Comparison of ENCODE assay signal across 30 mouse cellular contexts in genomic region chr10:61429043-61429442, GRCm38 (mm10). TPM values are rescaled to one million over a fixed set of nuclear protein-coding genes. Genes with fewer than 3 reads are reported as not detected.
A peak's percentile ranks its signal among the peaks of the same experiment; 100 is the strongest.
DNase-seq lines count a peak whose midpoint lies in the region; ATAC-seq lines count a peak whose summit lies in the region.
"Had no signal": no experiment of that assay in that cellular context is flagged by ENCODE, and none has a peak within 500 bp of the region (broad histone marks: within the 10 kb centered on the region; RNA-seq: fewer than 3 reads in every experiment).

No protein-coding gene starts in this region.

- no peak overlapping the region for H3K4me2 ChIP-seq in neural tube, embryonic 13.5 days
- H3K4me2 ChIP-seq in neural tube, embryonic 15.5 days, result no peak overlapping the region
- H3K4me2 ChIP-seq: embryonic facial prominence, embryonic 13.5 days; forebrain, embryonic 12.5 days; forebrain, embryonic 15.5 days; heart, embryonic 13.5 days; hindbrain, embryonic 15.5 days; intestine, embryonic 15.5 days had no signal

- no peak overlapping the region for H3K4me3 ChIP-seq in neural tube, embryonic 13.5 days
- H3K4me3 ChIP-seq in neural tube, embryonic 15.5 days (replicated peaks), result no peak overlapping the region
- H3K4me3 ChIP-seq: embryonic facial prominence, embryonic 13.5 days; erythroblast, embryonic 14.5 days; forebrain, embryonic 12.5 days; forebrain, embryonic 15.5 days; heart, adult 2 months; heart, embryonic 10.5 days; heart, embryonic 13.5 days; hindbrain, embryonic 15.5 days; intestine, embryonic 15.5 days had no signal

- WGBS in neural tube, embryonic 13.5 days, result 93% methylated on average over 5 of the region's 5 CpGs
- WGBS in neural tube, embryonic 15.5 days, result 84% methylated on average over 5 of the region's 5 CpGs

- no peaks in the 10 kb centered on the region for H3K27me3 ChIP-seq in neural tube, embryonic 13.5 days
- H3K27me3 ChIP-seq in neural tube, embryonic 15.5 days (replicated peaks), result no peaks in the 10 kb centered on the region
- H3K27me3 ChIP-seq: embryonic facial prominence, embryonic 13.5 days; forebrain, embryonic 12.5 days; forebrain, embryonic 15.5 days; heart, embryonic 13.5 days; hindbrain, embryonic 15.5 days; intestine, embryonic 15.5 days had no signal

- DNase-seq in gastrocnemius, adult 18-20 months (ENCODE audit: low spot score), result peak; percentile 59
- no peak for DNase-seq in gastrocnemius, postnatal 25 days
- no peak for DNase-seq in neural tube, embryonic 10.5 days (ENCODE audit: extremely low spot score, low spot score)
- no peak for DNase-seq in thymus, postnatal 4 days
- DNase-seq: adrenal gland, adult 8-10 months; adrenal gland, postnatal 25 days; cerebellum, adult 2 months; cerebellum, adult 9-11 months; cerebellum, postnatal 25 days; embryo, embryonic 11 days; gastrocnemius, postnatal 14 days; heart, adult 2 months; heart, postnatal 14 days; heart, postnatal 4 days; kidney, adult 11 months had no signal

- H3K36me3 ChIP-seq in neural tube, embryonic 13.5 days, result peaks cover 43% of the 10 kb centered on the region
- peaks cover 37% of the 10 kb centered on the region for H3K36me3 ChIP-seq in neural tube, embryonic 15.5 days

- no peak for ATAC-seq in neural tube, embryonic 13.5 days (ENCODE audit: low read depth)
- no peak for ATAC-seq in neural tube, embryonic 15.5 days (ENCODE audit: low FRiP score)
- ATAC-seq: activated CD4-positive, CD25-positive, alpha-beta regulatory T cell, adult 4 months; CD4-positive, CD25-positive, alpha-beta regulatory T cell, adult 4 months; forebrain, embryonic 15.5 days; intestine, embryonic 15.5 days had no signal

- peaks cover 30% of the 10 kb centered on the region for H3K4me1 ChIP-seq in neural tube, embryonic 13.5 days (replicated peaks)
- peaks cover 21% of the 10 kb centered on the region for H3K4me1 ChIP-seq in neural tube, embryonic 15.5 days

- H3K27ac ChIP-seq in neural tube, embryonic 13.5 days (replicated peaks), result peak overlapping the region; percentile 64
- H3K27ac ChIP-seq in neural tube, embryonic 15.5 days (replicated peaks), result peak overlapping the region; percentile 18; the same call in 1 of the 2 replicates
- H3K27ac ChIP-seq: embryonic facial prominence, embryonic 13.5 days; forebrain, embryonic 12.5 days; forebrain, embryonic 15.5 days; heart, adult 2 months; heart, embryonic 10.5 days; heart, embryonic 13.5 days; hindbrain, embryonic 15.5 days; intestine, embryonic 15.5 days had no signal

- H3K9ac ChIP-seq in neural tube, embryonic 13.5 days, result 0 out of 2 replicates have a peak overlapping the region, but pooled peaks have one; percentile 12
- H3K9ac ChIP-seq in neural tube, embryonic 15.5 days (replicated peaks), result no peak overlapping the region
- H3K9ac ChIP-seq: embryonic facial prominence, embryonic 13.5 days; forebrain, embryonic 12.5 days; forebrain, embryonic 15.5 days; heart, embryonic 13.5 days; hindbrain, embryonic 15.5 days; intestine, embryonic 15.5 days had no signal

- no peaks in the 10 kb centered on the region for H3K9me3 ChIP-seq in neural tube, embryonic 13.5 days
- no peaks in the 10 kb centered on the region for H3K9me3 ChIP-seq in neural tube, embryonic 15.5 days (replicated peaks)
- H3K9me3 ChIP-seq: embryonic facial prominence, embryonic 13.5 days; forebrain, embryonic 12.5 days; forebrain, embryonic 15.5 days; heart, embryonic 10.5 days; heart, embryonic 13.5 days; hindbrain, embryonic 15.5 days; intestine, embryonic 15.5 days had no signal

RNA-seq across cellular contexts. Expression of gene Nodal, which starts 11.3 kb away (rescaled TPM):
- total RNA-seq in gastrocnemius, adult 18-20 months (2021), result under 1 TPM; 0.09 to 0.11 TPM
- not detected for total RNA-seq in gastrocnemius, postnatal 25 days (2021)
- polyA plus RNA-seq in neural tube, embryonic 13.5 days (2015; fragmentation: Nextera tagmentation; extraction: Ambion mirVana), result 0.14 TPM in 1 of 2 replicates, not detected in the other
- 0.14 and 0.23 TPM in 2 replicates for polyA plus RNA-seq in neural tube, embryonic 15.5 days (2015; fragmentation: Nextera tagmentation; extraction: Ambion mirVana)
- total RNA-seq: adrenal gland, adult 8-10 months; adrenal gland, postnatal 25 days; common myeloid progenitor, adult 5-6 weeks; granulocyte monocyte progenitor cell, adult 5-6 weeks had no signal
- polyA plus RNA-seq: activated CD4-positive, CD25-positive, alpha-beta regulatory T cell, adult 4 months; C2C12; CD4-positive, CD25-positive, alpha-beta regulatory T cell, adult 4 months; forebrain, embryonic 12.5 days; heart, embryonic 13.5 days had no signal

RNA-seq across cellular contexts. Expression of gene Eif4ebp2, which starts 23.4 kb away (rescaled TPM):
- total RNA-seq in gastrocnemius, adult 18-20 months (2021), result 100 to 1,000 TPM; 147 to 178 TPM
- 100 to 1,000 TPM in 1 of 2 experiments, 10 to 100 TPM in 1; 94.8 to 112 TPM for total RNA-seq in gastrocnemius, postnatal 25 days (2021)
- 50.3 and 61.8 TPM in 2 replicates for polyA plus RNA-seq in neural tube, embryonic 13.5 days (2015; fragmentation: Nextera tagmentation; extraction: Ambion mirVana)
- polyA plus RNA-seq in neural tube, embryonic 15.5 days (2015; fragmentation: Nextera tagmentation; extraction: Ambion mirVana), result 44.1 and 57.0 TPM in 2 replicates

RNA-seq across cellular contexts. Expression of gene Pald1, which starts 45.7 kb away (rescaled TPM):
- 1 to 10 TPM; 5.1 to 6.3 TPM for total RNA-seq in gastrocnemius, adult 18-20 months (2021)
- 1 to 10 TPM; 3.8 to 9.8 TPM for total RNA-seq in gastrocnemius, postnatal 25 days (2021)
- polyA plus RNA-seq in neural tube, embryonic 13.5 days (2015; fragmentation: Nextera tagmentation; extraction: Ambion mirVana), result 30.6 and 31.5 TPM in 2 replicates
- polyA plus RNA-seq in neural tube, embryonic 15.5 days (2015; fragmentation: Nextera tagmentation; extraction: Ambion mirVana), result 24.9 and 27.8 TPM in 2 replicates
- total RNA-seq: granulocyte monocyte progenitor cell, adult 5-6 weeks had no signal
- polyA plus RNA-seq: activated CD4-positive, CD25-positive, alpha-beta regulatory T cell, adult 4 months; CD4-positive, CD25-positive, alpha-beta regulatory T cell, adult 4 months had no signal

RNA-seq across cellular contexts. Expression of gene Lrrc20, which starts 46.6 kb away (rescaled TPM):
- total RNA-seq in gastrocnemius, adult 18-20 months (2021), result 100 to 1,000 TPM; 161 to 167 TPM
- total RNA-seq in gastrocnemius, postnatal 25 days (2021), result 100 to 1,000 TPM; 114 to 132 TPM
- 14.9 and 15.0 TPM in 2 replicates for polyA plus RNA-seq in neural tube, embryonic 13.5 days (2015; fragmentation: Nextera tagmentation; extraction: Ambion mirVana)
- polyA plus RNA-seq in neural tube, embryonic 15.5 days (2015; fragmentation: Nextera tagmentation; extraction: Ambion mirVana), result 12.1 and 14.5 TPM in 2 replicates
